Mouse (Mus musculus) lung, postnatal 0 days (tissue): ENCODE results near the gene Clip2.

Experiments
- CTCF ChIP-seq: IDR thresholded peaks from 2 replicates; pipeline ENCODE4 v1.5.1; 2016; ENCODE audit warnings: antibody characterized with exemption, mild to moderate bottlenecking
- EP300 ChIP-seq: IDR thresholded peaks from 2 replicates; pipeline ENCODE4 v1.6.1; 2016; ENCODE audit warnings: antibody characterized with exemption, mild to moderate bottlenecking, control low read depth

DNA sequence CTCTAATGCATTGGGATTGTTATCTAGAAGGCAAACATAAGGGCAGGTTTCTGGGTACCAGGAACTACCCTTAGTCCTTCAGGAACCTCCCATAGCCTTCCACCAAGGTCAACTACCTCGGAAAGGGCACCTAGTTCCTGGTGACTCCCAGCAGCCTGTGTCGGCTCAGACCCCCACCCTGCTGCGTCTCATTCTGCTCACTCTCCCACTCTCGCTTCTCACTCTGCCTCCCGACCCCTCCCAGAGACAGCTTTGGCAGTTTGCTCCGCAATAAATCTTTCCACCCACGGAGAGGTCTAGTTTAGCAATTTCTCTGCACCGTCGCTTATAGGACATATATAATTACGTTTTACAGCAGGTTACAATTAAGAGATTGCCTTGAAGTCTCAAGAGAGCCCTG, 64.2 kb downstream of the Clip2 start:
- TF ChIP-seq CTCF (no peak), EP300 (no peak)
